Mouse (Mus musculus) hindbrain, embryonic 10.5 days (tissue): ENCODE measurements at regions not wholly inside any gene's neighbourhood (a gene's known extent, or its start where the extent isn't known, plus 50 kb on each side); places are given as distances from the start of the nearest gene placed in this dataset.
A peak's percentile ranks its signal among the peaks of the same experiment; 100 is the strongest.

Experiments used
- DNase-seq: peaks from one replicate; pipeline ENCODE4 v3.0.0-alpha.2; 2017; ENCODE audit warnings: low spot score
- H3K27ac ChIP-seq: fragments of 300-500 bp; sonication (generic); 2 replicates; pipeline ENCODE4 v1.5.1; 2016; ENCODE audit warnings: mild to moderate bottlenecking, moderate library complexity
- H3K27me3 ChIP-seq: fragments of 300-500 bp; sonication (generic); 2 replicates; pipeline ENCODE4 v1.6.1; 2016; ENCODE audit warnings: mild to moderate bottlenecking; ENCODE audit not compliant: poor library complexity, insufficient read depth, severe bottlenecking
- H3K36me3 ChIP-seq: fragments of 300-500 bp; sonication (generic); 2 replicates; pipeline ENCODE4 v1.6.1; 2016; ENCODE audit warnings: mild to moderate bottlenecking, moderate library complexity
- H3K4me1 ChIP-seq: fragments of 300-500 bp; sonication (generic); replicated peaks from 2 replicates; pipeline ENCODE4 v1.6.1; 2016; ENCODE audit warnings: mild to moderate bottlenecking
- H3K4me3 ChIP-seq: fragments of 300-500 bp; sonication (generic); 2 replicates; pipeline ENCODE4 v1.5.1; 2016; ENCODE audit warnings: mild to moderate bottlenecking, moderate library complexity
- H3K9me3 ChIP-seq: fragments of 300-500 bp; sonication (generic); 2 replicates; pipeline ENCODE4 v1.6.1; 2016; ENCODE audit warnings: mild to moderate bottlenecking, moderate library complexity
- WGBS: fragments of 180-500 bp; shearing (Covaris S2); methylation state at CpG from one replicate; pipeline ENCODE4 v1.1.7; 2016; 5-methylcytosine and 5-hydroxymethylcytosine counted together

- peaks cover 3% of the 10 kb centered on the region; the same call in 1 of the 2 replicates for H3K27me3 ChIP-seq
- H3K4me1 ChIP-seq = peaks cover 53% of the 10 kb centered on the region
- no peak overlapping the region for H3K4me3 ChIP-seq
- 0 out of 2 replicates have a peak, but pooled peaks cover 7% of the 10 kb centered on the region for H3K36me3 ChIP-seq
- H3K27ac ChIP-seq = peak overlapping the region; percentile 59; the same call in 1 of the 2 replicates
- DNase-seq = no peak
- no peaks in the 10 kb centered on the region for H3K9me3 ChIP-seq
- 54% methylated on average over 8 of the region's 8 CpGs for WGBS
Measured at GRCm38 (mm10) chr11:113049593-113049992, 267.6 kb downstream of the Sox9 start.

- no peak overlapping the region for H3K27ac ChIP-seq
- no peak overlapping the region for H3K4me3 ChIP-seq
- no peaks in the 10 kb centered on the region; the same call in 1 of the 2 replicates for H3K27me3 ChIP-seq
- WGBS = 96% methylated on average over 11 of the region's 11 CpGs
- no peak for DNase-seq
- H3K9me3 ChIP-seq = no peaks in the 10 kb centered on the region
- 0 out of 2 replicates have a peak, but pooled peaks cover 6% of the 10 kb centered on the region for H3K36me3 ChIP-seq
- H3K4me1 ChIP-seq = peaks cover 42% of the 10 kb centered on the region
Measured at GRCm38 (mm10) chr11:113052536-113052935, 270.5 kb downstream of the Sox9 start.

GRCm38 (mm10) chr11:113056042-113056632 is 274.1 kb downstream of the Sox9 start:
- Histone ChIP-seq H3K4me1 (peaks cover 30% of the 10 kb centered on the region), H3K27ac (peak overlapping the region; percentile 79), H3K36me3 (0 out of 2 replicates have a peak, but pooled peaks cover 6% of the 10 kb centered on the region), H3K4me3 (no peak overlapping the region), H3K27me3 (no peaks in the 10 kb centered on the region), H3K9me3 (no peaks in the 10 kb centered on the region)
- no peak for DNase-seq
- 76% methylated on average over 12 of the region's 12 CpGs for WGBS

GRCm38 (mm10) chr11:113056824-113057223 is 274.8 kb downstream of the Sox9 start:
- WGBS = 45% methylated on average over 5 of the region's 5 CpGs
- H3K27me3 ChIP-seq = no peaks in the 10 kb centered on the region
- H3K27ac ChIP-seq = peak overlapping the region; percentile 79
- no peak overlapping the region for H3K4me3 ChIP-seq
- H3K4me1 ChIP-seq = peaks cover 33% of the 10 kb centered on the region
- H3K9me3 ChIP-seq = no peaks in the 10 kb centered on the region
- no peak for DNase-seq
- H3K36me3 ChIP-seq = 0 out of 2 replicates have a peak, but pooled peaks cover 6% of the 10 kb centered on the region

GRCm38 (mm10) chr11:113070365-113070764 is 288.3 kb downstream of the Sox9 start:
- Histone ChIP-seq H3K27ac (no peak overlapping the region), H3K4me3 (no peak overlapping the region), H3K9me3 (no peaks in the 10 kb centered on the region), H3K4me1 (peaks cover 24% of the 10 kb centered on the region), H3K36me3 (no peaks in the 10 kb centered on the region; the same call in 1 of the 2 replicates), H3K27me3 (peaks cover 4% of the 10 kb centered on the region; the same call in 1 of the 2 replicates)
- WGBS = 88% methylated on average over 4 of the region's 4 CpGs
- DNase-seq = no peak

- 59% methylated on average over 10 of the region's 10 CpGs for WGBS
- peak overlapping the region; percentile 2; the same call in 1 of the 2 replicates for H3K27ac ChIP-seq
- no peak for DNase-seq
Measured at GRCm38 (mm10) chr11:113071942-113072341, 289.9 kb downstream of the Sox9 start.

GRCm38 (mm10) chr11:113074328-113074727 is 292.3 kb downstream of the Sox9 start:
- WGBS = 89% methylated on average over 9 of the region's 9 CpGs
- Histone ChIP-seq H3K4me3 (no peak overlapping the region), H3K27ac (no peak overlapping the region), H3K27me3 (no peaks in the 10 kb centered on the region), H3K4me1 (peaks cover 5% of the 10 kb centered on the region; the same call in 1 of the 2 replicates), H3K36me3 (0 out of 2 replicates have a peak, but pooled peaks cover 6% of the 10 kb centered on the region), H3K9me3 (peaks cover 6% of the 10 kb centered on the region)
- no peak for DNase-seq

More at GRCm38 (mm10) chr11:113071942-113072341, 289.9 kb downstream of the Sox9 start:
- Histone ChIP-seq H3K36me3 (0 out of 2 replicates have a peak, but pooled peaks cover 6% of the 10 kb centered on the region), H3K27me3 (no peaks in the 10 kb centered on the region), H3K4me3 (no peak overlapping the region), H3K4me1 (peaks cover 14% of the 10 kb centered on the region), H3K9me3 (peaks cover 6% of the 10 kb centered on the region)

- Histone ChIP-seq H3K4me1 (peaks cover 6% of the 10 kb centered on the region), H3K4me3 (no peak overlapping the region), H3K9me3 (peaks cover 6% of the 10 kb centered on the region), H3K27ac (no peak overlapping the region), H3K36me3 (0 out of 2 replicates have a peak, but pooled peaks cover 6% of the 10 kb centered on the region), H3K27me3 (no peaks in the 10 kb centered on the region)
- WGBS = 98% methylated on average over 4 of the region's 4 CpGs
- no peak for DNase-seq
Measured at GRCm38 (mm10) chr11:113076371-113076770, 294.3 kb downstream of the Sox9 start.

- no peak for DNase-seq
- Histone ChIP-seq H3K9me3 (peaks cover 6% of the 10 kb centered on the region), H3K36me3 (0 out of 2 replicates have a peak, but pooled peaks cover 6% of the 10 kb centered on the region), H3K27ac (no peak overlapping the region), H3K4me3 (no peak overlapping the region), H3K4me1 (peaks cover 7% of the 10 kb centered on the region), H3K27me3 (no peaks in the 10 kb centered on the region)
- WGBS = 98% methylated on average over 2 of the region's 2 CpGs
Measured at GRCm38 (mm10) chr11:113080311-113080710, 298.3 kb downstream of the Sox9 start.

- Histone ChIP-seq H3K36me3 (no peaks in the 10 kb centered on the region), H3K9me3 (no peaks in the 10 kb centered on the region), H3K27ac (no peak overlapping the region), H3K4me1 (peaks cover 17% of the 10 kb centered on the region), H3K27me3 (no peaks in the 10 kb centered on the region), H3K4me3 (no peak overlapping the region)
- no peak for DNase-seq
- WGBS = 87% methylated on average over 6 of the region's 6 CpGs
Measured at GRCm38 (mm10) chr11:113084442-113084841, 302.4 kb downstream of the Sox9 start.

- Histone ChIP-seq H3K4me1 (peaks cover 17% of the 10 kb centered on the region), H3K36me3 (no peaks in the 10 kb centered on the region), H3K9me3 (no peaks in the 10 kb centered on the region), H3K27ac (no peak overlapping the region), H3K27me3 (no peaks in the 10 kb centered on the region), H3K4me3 (no peak overlapping the region)
- 91% methylated on average over 9 of the region's 9 CpGs for WGBS
- DNase-seq = no peak
Measured at GRCm38 (mm10) chr11:113085556-113085955, 303.5 kb downstream of the Sox9 start.

- Histone ChIP-seq H3K36me3 (no peaks in the 10 kb centered on the region), H3K4me1 (peaks cover 18% of the 10 kb centered on the region), H3K27ac (peak overlapping the region; percentile 45; the same call in 1 of the 2 replicates), H3K9me3 (no peaks in the 10 kb centered on the region), H3K27me3 (no peaks in the 10 kb centered on the region), H3K4me3 (no peak overlapping the region)
- DNase-seq = no peak
- WGBS = 68% methylated on average over 9 of the region's 9 CpGs
Measured at GRCm38 (mm10) chr11:113087084-113087483, 305.1 kb downstream of the Sox9 start.

GRCm38 (mm10) chr11:113089637-113090351 is 307.8 kb downstream of the Sox9 start:
- WGBS = 90% methylated on average over 11 of the region's 11 CpGs
- Histone ChIP-seq H3K9me3 (no peaks in the 10 kb centered on the region), H3K27me3 (no peaks in the 10 kb centered on the region), H3K27ac (no peak overlapping the region), H3K4me1 (peaks cover 29% of the 10 kb centered on the region), H3K36me3 (no peaks in the 10 kb centered on the region), H3K4me3 (no peak overlapping the region)
- no peak for DNase-seq
